In genomic region chr10:82630497-82630896, GRCm38 (mm10) we compare ENCODE assay signal across 8 mouse cellular contexts. TPM values are rescaled to one million over a fixed set of nuclear protein-coding genes. Genes with fewer than 3 reads are reported as not detected.
DNase-seq lines count a peak whose midpoint lies in the region; ATAC-seq and TF ChIP-seq lines count a peak whose summit lies in the region.

No protein-coding gene starts in this region.

- TF ChIP-seq CTCF in testis, adult 2 months (IDR thresholded peaks at IDR 0.05; ENCODE audit: control insufficient read depth, insufficient read depth, insufficient replicate concordance, low read depth, low read length) = no peak

- H3K9ac ChIP-seq in forebrain, embryonic 11.5 days (ENCODE audit: low read length) = peak overlapping the region; percentile 81
- H3K9ac ChIP-seq in liver, embryonic 11.5 days (ENCODE audit: low read depth, low read length) = peak overlapping the region; percentile 81
- H3K9ac ChIP-seq in stomach, embryonic 15.5 days = peak overlapping the region; percentile 56; the same call in 1 of the 2 replicates

- TF ChIP-seq POLR2A in testis, adult 2 months (IDR thresholded peaks at IDR 0.05; ENCODE audit: control insufficient read depth, low read depth, low read length) = no peak

- peaks cover 2% of the 10 kb centered on the region; the same call in 1 of the 2 replicates for H3K4me1 ChIP-seq in testis, adult 2 months (ENCODE audit: control insufficient read depth, insufficient read depth, low read length)
- peaks cover 8% of the 10 kb centered on the region for H3K4me1 ChIP-seq in forebrain, embryonic 11.5 days (replicated peaks; ENCODE audit: control insufficient read depth, insufficient read depth, low read length)
- peaks cover 6% of the 10 kb centered on the region for H3K4me1 ChIP-seq in liver, embryonic 11.5 days (replicated peaks; ENCODE audit: control insufficient read depth, insufficient read depth, low read length)
- peaks cover 10% of the 10 kb centered on the region; the same call in 1 of the 2 replicates for H3K4me1 ChIP-seq in stomach, embryonic 15.5 days

- 23% methylated on average over 7 of the region's 7 CpGs for WGBS in forebrain, embryonic 11.5 days
- WGBS in liver, embryonic 11.5 days = 14% methylated on average over 7 of the region's 7 CpGs
- 16% methylated on average over 7 of the region's 7 CpGs for WGBS in stomach, embryonic 15.5 days

- ATAC-seq in forebrain, embryonic 11.5 days (replicated peaks; ENCODE audit: low FRiP score) = no peak
- no peak for ATAC-seq in liver, embryonic 11.5 days (replicated peaks; ENCODE audit: low FRiP score)
- ATAC-seq in stomach, embryonic 15.5 days (ENCODE audit: insufficient read depth, low FRiP score, low read depth) = no peak
- ATAC-seq in inflammation-experienced regulatory T-cells, adult 6 months = no peak

- H3K9me3 ChIP-seq in forebrain, embryonic 11.5 days (ENCODE audit: control insufficient read depth, low read length) = no peaks in the 10 kb centered on the region
- H3K9me3 ChIP-seq in liver, embryonic 11.5 days (ENCODE audit: control insufficient read depth, low read length) = no peaks in the 10 kb centered on the region; the same call in 1 of the 2 replicates
- H3K9me3 ChIP-seq in stomach, embryonic 15.5 days = no peaks in the 10 kb centered on the region

- H3K27me3 ChIP-seq in testis, adult 2 months (ENCODE audit: control insufficient read depth, insufficient read depth, low read length) = no peaks in the 10 kb centered on the region
- no peaks in the 10 kb centered on the region for H3K27me3 ChIP-seq in forebrain, embryonic 11.5 days (ENCODE audit: control insufficient read depth, insufficient read depth, low read length)
- no peaks in the 10 kb centered on the region for H3K27me3 ChIP-seq in liver, embryonic 11.5 days (replicated peaks; ENCODE audit: control insufficient read depth, insufficient read depth, low read length)
- H3K27me3 ChIP-seq in stomach, embryonic 15.5 days (replicated peaks) = no peaks in the 10 kb centered on the region

- no peak for DNase-seq in testis, postnatal 10 days (ENCODE audit: low spot score)
- no peak for DNase-seq in forebrain, embryonic 11.5 days (ENCODE audit: low spot score)
- no peak for DNase-seq in liver, embryonic 11.5 days (ENCODE audit: low spot score)
- DNase-seq in cerebellum, postnatal 14 days = no peak
- DNase-seq in gastrocnemius, postnatal 25 days = no peak

- H3K27ac ChIP-seq in testis, adult 2 months (ENCODE audit: control insufficient read depth, insufficient read depth, low read depth, low read length) = no peak overlapping the region; the same call in 1 of the 2 replicates
- H3K27ac ChIP-seq in forebrain, embryonic 11.5 days (ENCODE audit: low read depth, low read length) = no peak overlapping the region
- H3K27ac ChIP-seq in liver, embryonic 11.5 days (ENCODE audit: low read depth, low read length) = peak overlapping the region; percentile 78
- H3K27ac ChIP-seq in stomach, embryonic 15.5 days = no peak overlapping the region

- peak overlapping the region; percentile 91; the same call in 1 of the 2 replicates for H3K4me3 ChIP-seq in testis, adult 2 months (ENCODE audit: control insufficient read depth, low read depth, low read length)
- peak overlapping the region; percentile 86 for H3K4me3 ChIP-seq in forebrain, embryonic 11.5 days (ENCODE audit: low read depth, low read length)
- peak overlapping the region; percentile 85 for H3K4me3 ChIP-seq in liver, embryonic 11.5 days (ENCODE audit: low read depth, low read length)
- H3K4me3 ChIP-seq in stomach, embryonic 15.5 days (replicated peaks) = peak overlapping the region; percentile 68

- H3K36me3 ChIP-seq in testis, adult 2 months (ENCODE audit: control insufficient read depth, insufficient read depth, low read length) = no peaks in the 10 kb centered on the region
- H3K36me3 ChIP-seq in forebrain, embryonic 11.5 days (ENCODE audit: control insufficient read depth, insufficient read depth, low read length) = peaks cover 5% of the 10 kb centered on the region; the same call in 1 of the 2 replicates
- peaks cover 18% of the 10 kb centered on the region for H3K36me3 ChIP-seq in liver, embryonic 11.5 days (ENCODE audit: control insufficient read depth, insufficient read depth, low read length)
- H3K36me3 ChIP-seq in stomach, embryonic 15.5 days = 0 out of 2 replicates have a peak, but pooled peaks cover 3% of the 10 kb centered on the region

- peak overlapping the region; percentile 89 for H3K4me2 ChIP-seq in forebrain, embryonic 11.5 days (ENCODE audit: low read depth, low read length, severe bottlenecking)
- peak overlapping the region; percentile 72 for H3K4me2 ChIP-seq in liver, embryonic 11.5 days
- H3K4me2 ChIP-seq in stomach, embryonic 15.5 days = peak overlapping the region; percentile 65

RNA-seq across cellular contexts. Expression of gene Tdg, which starts 0.9 kb away (rescaled TPM):
- polyA plus RNA-seq in testis, adult 2 months (2012; rRNA removed) = 6.2 TPM in 2 replicates
- polyA plus RNA-seq in forebrain, embryonic 11.5 days (2014; fragmentation: Nextera tagmentation; extraction: Ambion mirVana) = 337 and 342 TPM in 2 replicates
- 138 and 147 TPM in 2 replicates for polyA plus RNA-seq in liver, embryonic 11.5 days (2014; fragmentation: Nextera tagmentation; extraction: Ambion mirVana)
- polyA plus RNA-seq in stomach, embryonic 15.5 days (2015; fragmentation: Nextera tagmentation; extraction: Ambion mirVana) = 109 and 115 TPM in 2 replicates
- polyA plus RNA-seq in inflammation-experienced regulatory T-cells, adult 6 months (2017; shearing (Covaris generic)) = 10 to 100 TPM; 16.5 to 46.4 (median 17.9) TPM
- total RNA-seq in gastrocnemius, postnatal 25 days (2021) = 10 to 100 TPM; 16.5 to 16.7 TPM

RNA-seq across cellular contexts. Expression of gene 1190007I07Rik, which starts 7.5 kb away (rescaled TPM):
- polyA plus RNA-seq in testis, adult 2 months (2012; rRNA removed) = 9.6 and 10.5 TPM in 2 replicates
- 38.7 and 43.0 TPM in 2 replicates for polyA plus RNA-seq in forebrain, embryonic 11.5 days (2014; fragmentation: Nextera tagmentation; extraction: Ambion mirVana)
- 80.1 and 84.2 TPM in 2 replicates for polyA plus RNA-seq in liver, embryonic 11.5 days (2014; fragmentation: Nextera tagmentation; extraction: Ambion mirVana)
- 48.2 and 49.8 TPM in 2 replicates for polyA plus RNA-seq in stomach, embryonic 15.5 days (2015; fragmentation: Nextera tagmentation; extraction: Ambion mirVana)
- polyA plus RNA-seq in inflammation-experienced regulatory T-cells, adult 6 months (2017; shearing (Covaris generic)) = 10 to 100 TPM; 17.8 to 25.4 (median 23.0) TPM
- total RNA-seq in gastrocnemius, postnatal 25 days (2021) = 10 to 100 TPM; 28.8 to 30.7 TPM

RNA-seq across cellular contexts. Expression of gene Glt8d2, which starts 60.0 kb away (rescaled TPM):
- polyA plus RNA-seq in testis, adult 2 months (2012; rRNA removed) = 7.2 and 10.9 TPM in 2 replicates
- polyA plus RNA-seq in forebrain, embryonic 11.5 days (2014; fragmentation: Nextera tagmentation; extraction: Ambion mirVana) = 2.1 and 2.8 TPM in 2 replicates
- polyA plus RNA-seq in liver, embryonic 11.5 days (2014; fragmentation: Nextera tagmentation; extraction: Ambion mirVana) = 1.2 TPM in 2 replicates
- 5.8 and 7.0 TPM in 2 replicates for polyA plus RNA-seq in stomach, embryonic 15.5 days (2015; fragmentation: Nextera tagmentation; extraction: Ambion mirVana)
- polyA plus RNA-seq in inflammation-experienced regulatory T-cells, adult 6 months (2017; shearing (Covaris generic)) = under 1 TPM in 2 of 3 experiments, not detected in 1; 0.48 to 0.71 TPM
- total RNA-seq in gastrocnemius, postnatal 25 days (2021) = 1 to 10 TPM; 2.2 to 3.2 TPM
